Mouse (Mus musculus): ENCODE measurements around the gene Myh7b. TPM values are rescaled to one million over a fixed set of nuclear protein-coding genes. Genes with fewer than 3 reads are reported as not detected.

The Myh7b gene
- total and polyA plus RNA-seq, 3 experiments: 0.51 TPM; not detected in 2

GRCm38 (mm10) chr2:155624730-155625129, 13.7 kb downstream of the Myh7b start (continued):
- TF ChIP-seq ZMIZ1 (IDR thresholded peaks at IDR 0.05; ENCODE audit: low read depth, low read length): no peak
- no peak for TF ChIP-seq CHD1 (IDR thresholded peaks at IDR 0.05; ENCODE audit: low read depth, low read length)
- TF ChIP-seq JUND (conservative IDR thresholded peaks at IDR 0.05; ENCODE audit: low read depth, low read length): 0 out of 2 replicates have a peak, but pooled peaks have one; percentile 19
- no peak for TF ChIP-seq BHLHE40 (IDR thresholded peaks at IDR 0.05; ENCODE audit: low read depth, low read length)
- no peak for TF ChIP-seq POLR2A (IDR thresholded peaks at IDR 0.05; ENCODE audit: low read depth, low read length)

DNA sequence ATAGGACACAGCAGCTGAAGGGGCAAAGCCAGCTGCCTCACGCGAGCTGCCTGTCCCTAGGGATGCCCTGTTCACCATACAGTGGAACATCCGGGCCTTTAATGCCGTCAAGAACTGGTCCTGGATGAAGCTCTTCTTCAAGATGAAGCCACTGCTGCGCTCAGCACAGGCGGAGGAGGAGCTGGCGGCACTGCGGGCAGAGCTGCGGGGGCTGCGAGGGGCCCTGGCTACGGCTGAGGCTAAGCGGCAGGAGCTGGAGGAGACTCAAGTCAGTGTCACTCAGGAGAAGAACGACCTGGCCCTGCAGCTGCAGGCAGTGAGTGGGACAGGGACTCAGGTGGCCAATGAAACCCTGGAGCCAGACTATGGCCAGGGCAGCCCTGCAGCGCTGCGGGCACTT, 15.3 kb downstream of the Myh7b start:
- no peak for DNase-seq (ENCODE audit: extremely low read depth)
- no peak overlapping the region for H3K27ac ChIP-seq (ENCODE audit: insufficient read depth, low read depth)
- H3K9me3 ChIP-seq (replicated peaks; ENCODE audit: low read length): no peaks in the 10 kb centered on the region
- no peaks in the 10 kb centered on the region for H3K79me2 ChIP-seq (replicated peaks; ENCODE audit: control insufficient read depth, extremely low read depth, insufficient read depth, poor library complexity, severe bottlenecking)
- in situ Hi-C loops (cut with MboI; ENCODE audit: low pct_ligation_motif_present, low pct_unique_long_range_greater_than_20kb, low sequenced_read_pairs) (no loop called here), dilution Hi-C loops (cut with MboI; ENCODE audit: extremely low pct_ligation_motif_present, extremely low pct_unique_long_range_greater_than_20kb, low sequenced_read_pairs) (no loop called here)
- 0 out of 4 replicates have a peak, but pooled peaks cover 0 to 2% of the 10 kb centered on the region in 2 experiments for H3K4me1 ChIP-seq (ENCODE audit: control insufficient read depth in 1 of 2, insufficient read depth in 2 of 2)
- H3K9ac ChIP-seq (ENCODE audit: insufficient read depth, low read depth): no peak overlapping the region
- H3K27me3 ChIP-seq (replicated peaks): peaks cover 13% of the 10 kb centered on the region
- no peak overlapping the region for H3K4me3 ChIP-seq (replicated peaks in 1 of 3; ENCODE audit: low read depth in 2 of 3, low read length in 2 of 3, poor library complexity in 1 of 3)
- H3K36me3 ChIP-seq (replicated peaks in 1 of 2; ENCODE audit: control insufficient read depth in 1 of 2, insufficient read depth in 1 of 2, low read length in 1 of 2): peaks cover 0 to 26% of the 10 kb centered on the region in 2 experiments
- H3K4me2 ChIP-seq (ENCODE audit: insufficient read depth, low read depth, poor library complexity, severe bottlenecking): no peak overlapping the region
- TF ChIP-seq USF2 (conservative IDR thresholded peaks at IDR 0.05; ENCODE audit: low read depth, low read length) (no peak), SIN3A (IDR thresholded peaks at IDR 0.05; ENCODE audit: low read length) (no peak), E2F4 (IDR thresholded peaks at IDR 0.05; ENCODE audit: insufficient replicate concordance, low read depth, low read length) (no peak), TCF12 (IDR thresholded peaks at IDR 0.05; ENCODE audit: low read depth, low read length) (no peak), RCOR1 (conservative IDR thresholded peaks at IDR 0.05; ENCODE audit: low read depth, low read length) (no peak), CHD2 (IDR thresholded peaks at IDR 0.05; ENCODE audit: low read length) (no peak), ZC3H11A (IDR thresholded peaks at IDR 0.05; ENCODE audit: low read depth, low read length) (no peak), ZMIZ1 (IDR thresholded peaks at IDR 0.05; ENCODE audit: low read depth, low read length) (no peak), USF1 (IDR thresholded peaks at IDR 0.05; ENCODE audit: low read depth, low read length) (no peak)

DNA sequence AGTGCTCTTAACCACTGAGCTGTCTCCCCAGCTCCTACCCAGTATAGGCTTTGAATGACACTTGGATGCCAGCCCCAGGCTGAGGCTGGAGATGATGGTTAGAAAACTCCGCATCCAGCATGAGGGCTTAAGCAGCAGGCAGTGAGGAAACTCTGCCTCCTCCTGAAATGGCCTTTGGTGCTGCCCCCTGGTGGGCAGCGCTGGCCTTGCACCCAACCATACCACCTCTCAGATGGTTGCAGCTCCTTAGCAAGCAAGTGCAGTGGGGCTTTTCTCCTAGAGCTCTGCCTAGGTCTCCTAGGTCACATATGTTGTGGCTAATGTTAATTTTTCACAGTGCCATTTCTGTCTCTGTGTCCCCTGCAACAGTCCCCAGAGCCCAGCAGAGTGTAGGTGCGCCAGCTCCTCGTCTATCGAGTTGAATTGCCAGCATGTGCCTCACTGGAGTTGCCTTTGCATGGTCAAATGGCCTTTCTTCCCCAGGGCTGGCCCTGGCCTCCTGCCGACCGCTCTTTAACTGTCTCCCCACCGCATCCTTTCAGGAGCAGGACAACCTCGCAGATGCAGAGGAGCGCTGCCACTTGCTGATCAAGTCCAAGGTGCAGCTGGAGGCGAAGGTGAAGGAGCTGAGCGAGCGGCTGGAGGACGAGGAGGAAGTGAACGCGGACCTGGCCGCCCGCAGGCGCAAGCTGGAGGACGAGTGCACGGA, 16.2 kb downstream of the Myh7b start:
- in situ Hi-C loops (cut with MboI; ENCODE audit: low pct_ligation_motif_present, low pct_unique_long_range_greater_than_20kb, low sequenced_read_pairs): no loop called here
- DNase-seq (ENCODE audit: extremely low read depth): peak; percentile 63
- no peak overlapping the region for H3K4me3 ChIP-seq (replicated peaks in 1 of 3; ENCODE audit: low read depth in 2 of 3, low read length in 2 of 3, poor library complexity in 1 of 3)
- H3K27ac ChIP-seq (ENCODE audit: insufficient read depth, low read depth): no peak overlapping the region
- TF ChIP-seq RAD21 (IDR thresholded peaks at IDR 0.05; ENCODE audit: low read depth, low read length): peak; percentile 43
- TF ChIP-seq SMC3 (IDR thresholded peaks at IDR 0.05; ENCODE audit: low read depth, low read length): peak; percentile 77
- peak; percentile 82 to 94 for TF ChIP-seq CTCF (conservative IDR thresholded peaks at IDR 0.05 in 1 of 2, IDR thresholded peaks at IDR 0.05 in 1 of 2; ENCODE audit: low read depth in 2 of 2, low read length in 2 of 2)
- TF ChIP-seq ELF1 (IDR thresholded peaks at IDR 0.05; ENCODE audit: low read depth, low read length): no peak
- H3K27me3 ChIP-seq (replicated peaks): peaks cover 4% of the 10 kb centered on the region
- 0 out of 4 replicates have a peak, but pooled peaks cover 0 to 2% of the 10 kb centered on the region in 2 experiments for H3K4me1 ChIP-seq (ENCODE audit: control insufficient read depth in 1 of 2, insufficient read depth in 2 of 2)
- H3K9ac ChIP-seq (ENCODE audit: insufficient read depth, low read depth): no peak overlapping the region
- H3K4me2 ChIP-seq (ENCODE audit: insufficient read depth, low read depth, poor library complexity, severe bottlenecking): no peak overlapping the region
- H3K79me2 ChIP-seq (replicated peaks; ENCODE audit: control insufficient read depth, extremely low read depth, insufficient read depth, poor library complexity, severe bottlenecking): no peaks in the 10 kb centered on the region
- H3K36me3 ChIP-seq (replicated peaks in 1 of 2; ENCODE audit: control insufficient read depth in 1 of 2, insufficient read depth in 1 of 2, low read length in 1 of 2): peaks cover 3 to 35% of the 10 kb centered on the region in 2 experiments
- no peaks in the 10 kb centered on the region for H3K9me3 ChIP-seq (replicated peaks; ENCODE audit: low read length)
- dilution Hi-C loops (cut with MboI; ENCODE audit: extremely low pct_ligation_motif_present, extremely low pct_unique_long_range_greater_than_20kb, low sequenced_read_pairs): no loop called here

Measured in CH12.LX (cell line).